Mouse (Mus musculus) frontal cortex, postnatal 14 days (tissue): ENCODE measurements around the gene Msh5.
"Not testable (repeated sequence)": the region's sequence is repeated elsewhere in the genome, so short reads cannot be mapped to it uniquely, and the experiment has no call there.

ENCODE experiments used
- DNase-seq, 2 experiments: peaks; one replicate each; pipeline ENCODE4 v3.0.0; 2022; ENCODE audit warnings: low spot score in 2 of 2

Gene Msh5

DNA sequence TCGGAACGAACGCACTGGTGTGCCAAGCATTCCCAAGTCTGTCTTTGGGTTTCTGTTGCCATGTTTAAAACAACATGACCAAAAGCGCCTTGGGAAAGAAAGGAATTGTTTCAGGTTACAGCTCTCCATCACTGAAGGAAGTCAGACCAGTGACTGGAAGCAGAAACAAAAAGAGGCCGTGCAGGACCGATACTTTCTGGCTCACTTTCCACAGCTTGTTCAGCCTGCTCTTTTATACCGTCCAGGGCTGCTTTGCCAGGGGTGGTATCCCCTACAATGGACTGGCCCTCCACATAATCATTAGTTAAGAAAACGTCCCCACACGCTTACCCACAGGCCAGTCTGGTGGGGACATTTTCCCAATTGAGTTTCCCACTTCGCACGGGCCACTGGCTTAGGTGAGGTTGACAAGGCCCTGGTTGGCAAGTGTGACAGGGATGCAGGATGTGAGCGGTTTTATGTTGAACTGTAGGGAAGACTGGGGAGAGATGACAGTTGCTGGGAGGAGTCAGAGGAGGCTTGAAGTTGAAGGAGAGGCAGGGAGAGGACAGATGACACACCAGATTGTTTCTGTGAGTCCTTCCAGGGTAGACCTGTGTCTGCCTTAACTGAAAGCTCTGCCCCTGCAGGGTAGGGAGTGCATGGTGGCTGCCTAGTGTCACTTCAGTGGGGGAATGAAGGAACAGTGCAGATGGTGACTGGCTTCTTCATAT, 44.2 kb downstream of the Msh5 start:
- no peak for DNase-seq

DNA sequence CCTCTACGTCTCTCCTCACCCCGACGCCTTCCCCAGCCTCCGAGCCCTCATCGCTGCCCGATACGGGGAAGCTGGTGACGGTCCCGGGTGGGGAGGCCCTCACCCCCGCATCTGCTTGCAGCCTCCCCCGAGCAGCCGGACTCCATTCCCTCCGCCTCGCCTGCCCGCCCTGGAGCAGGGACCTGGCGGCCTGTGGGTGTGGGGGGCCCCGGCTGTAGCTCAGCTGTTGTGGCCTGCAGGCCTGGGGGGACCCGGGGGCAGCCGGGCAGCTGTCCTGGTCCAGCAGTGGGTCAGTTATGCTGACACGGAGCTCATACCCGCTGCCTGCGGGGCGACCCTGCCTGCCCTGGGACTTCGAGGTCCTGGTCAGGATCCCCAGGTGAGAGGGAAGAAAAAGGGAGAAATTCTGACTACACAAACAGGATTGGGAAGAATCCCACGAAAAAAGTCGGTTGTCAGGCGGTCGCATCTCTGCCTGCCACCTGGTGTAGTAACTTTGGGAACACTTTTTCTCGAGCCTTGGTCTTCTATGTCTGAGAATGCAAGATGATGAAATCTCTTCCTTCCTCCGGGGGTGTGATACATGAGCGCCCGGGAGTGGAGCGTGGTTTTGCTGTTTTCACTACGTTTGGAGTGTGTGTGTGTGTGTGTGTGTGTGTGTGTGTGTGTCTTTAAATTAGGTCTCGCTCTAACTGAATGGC, 44.9 kb downstream of the Msh5 start:
- DNase-seq: no peak

DNA sequence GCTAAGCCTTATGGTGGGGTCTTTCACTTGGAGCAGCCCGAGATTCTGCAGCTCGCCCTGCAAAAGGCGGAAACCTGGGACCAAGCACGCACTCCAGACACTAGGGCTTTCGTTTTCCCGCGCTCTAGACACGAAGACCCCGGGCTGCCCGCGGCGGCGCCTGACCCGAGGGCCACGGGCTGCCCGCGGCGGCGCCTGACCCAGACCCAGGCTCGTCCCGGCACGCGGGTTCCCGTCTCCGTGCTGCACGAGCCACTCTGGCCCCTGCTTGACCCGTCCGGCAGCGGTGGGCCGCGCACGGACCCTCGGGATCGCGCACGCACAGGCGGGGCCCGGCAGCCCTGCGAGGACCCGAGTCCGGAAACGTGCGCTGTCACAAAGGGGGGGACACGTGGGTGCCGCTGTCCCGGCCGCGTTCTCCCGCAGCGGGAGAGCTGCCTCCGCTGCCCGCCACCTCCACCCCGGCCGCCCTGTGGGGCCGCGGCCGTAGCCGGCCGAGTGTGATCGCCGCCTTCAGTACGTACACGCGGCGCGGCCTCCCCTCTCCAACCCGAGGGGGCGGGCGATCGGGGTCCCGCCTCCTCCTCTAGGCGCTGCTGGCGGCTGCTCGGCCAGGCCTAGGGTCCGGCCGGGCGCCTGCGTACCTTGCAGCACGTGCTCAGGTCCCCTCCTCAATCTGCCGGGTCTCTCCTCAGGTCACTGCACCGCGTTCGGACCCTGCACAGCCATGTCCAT, 45.7 kb downstream of the Msh5 start, which contains the start of gene Vars:
Gene Vars (plus strand): TSS at position 271 of the 735 bp plus-strand sequence.
- peak; percentile 70 to 74 for DNase-seq

DNA sequence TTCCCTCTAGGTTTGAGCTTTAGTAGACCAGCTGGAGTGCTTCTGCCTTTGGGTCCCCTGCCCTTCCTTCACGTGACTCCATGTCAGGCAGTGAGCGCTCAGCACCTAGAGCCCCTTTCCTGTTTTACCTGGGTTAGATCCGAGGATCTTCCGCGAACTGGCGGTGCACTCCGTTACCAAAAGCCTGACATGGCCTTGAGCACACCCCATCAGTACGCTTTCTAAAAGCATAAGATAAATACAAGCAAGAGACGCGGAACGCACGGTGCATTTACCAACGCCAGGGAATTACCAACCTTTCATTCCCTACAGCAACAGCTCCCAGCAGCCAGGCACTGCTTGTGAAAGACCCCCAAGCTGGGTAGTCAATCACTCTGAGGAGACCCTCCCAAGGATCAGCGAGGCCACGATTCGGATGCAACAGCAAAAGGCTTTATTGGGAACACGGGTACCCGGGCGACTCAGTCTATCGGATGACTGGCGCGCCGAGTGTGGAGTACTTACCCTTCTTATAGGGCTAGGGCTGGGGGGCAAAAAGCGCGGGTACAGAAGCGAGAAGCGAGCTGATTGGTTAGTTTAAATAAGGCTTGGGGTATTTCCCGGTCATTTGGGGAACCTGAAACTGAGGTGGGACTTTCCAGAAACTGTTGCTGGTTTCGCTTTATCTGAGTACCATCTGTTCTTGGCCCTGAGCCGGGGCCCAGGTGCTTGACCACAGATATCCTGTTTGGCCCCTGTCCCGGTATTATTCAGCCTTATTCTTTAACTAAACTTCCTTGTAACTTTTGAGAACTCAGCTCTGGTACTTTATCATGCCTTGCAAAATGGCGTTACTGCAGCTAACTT, 46.5 kb downstream of the Msh5 start:
- DNase-seq: not testable (repeated sequence)

DNA sequence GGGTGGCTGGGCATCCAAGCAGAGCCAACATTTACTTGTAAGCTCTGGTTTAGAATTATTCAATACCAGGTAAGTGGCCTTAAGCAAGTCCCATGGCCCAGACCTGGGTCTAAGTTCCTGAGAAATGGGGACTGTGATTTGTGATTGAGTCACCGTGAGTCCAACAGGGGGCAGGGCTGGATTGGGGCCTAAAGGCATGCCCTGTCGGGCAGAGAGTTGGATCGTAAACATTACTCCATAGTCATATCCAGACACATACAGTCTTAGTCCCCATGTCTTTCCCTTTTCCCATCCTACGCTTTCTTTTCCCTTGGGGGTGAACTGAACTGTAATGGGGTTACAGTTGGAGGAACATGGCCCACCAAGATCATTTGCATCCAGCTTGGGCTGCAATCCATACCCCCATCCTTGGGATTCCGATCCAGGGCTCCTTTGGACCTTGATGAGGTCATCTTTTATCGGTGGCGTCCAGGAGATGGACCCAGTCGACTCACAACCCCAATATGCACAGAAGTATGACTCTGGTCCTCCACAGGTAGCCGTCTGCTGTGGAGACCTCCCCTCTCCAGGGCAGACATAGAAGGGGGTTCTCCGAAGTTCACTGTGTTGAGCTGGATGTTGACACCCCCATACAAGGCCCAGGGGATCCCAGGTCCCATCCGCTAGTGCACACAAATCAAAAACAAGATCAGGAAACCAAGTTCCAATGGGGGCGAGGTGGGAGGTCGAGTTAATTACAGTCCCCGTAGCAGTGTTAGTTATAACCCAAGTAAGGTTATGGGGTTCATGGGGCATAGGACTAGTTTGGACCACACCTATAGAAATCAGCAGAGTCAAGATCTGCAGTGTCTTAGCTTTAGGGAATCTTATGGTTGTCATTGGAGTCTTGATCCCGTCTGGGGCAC, 47.8 kb downstream of the Msh5 start:
- DNase-seq: no peak

DNA sequence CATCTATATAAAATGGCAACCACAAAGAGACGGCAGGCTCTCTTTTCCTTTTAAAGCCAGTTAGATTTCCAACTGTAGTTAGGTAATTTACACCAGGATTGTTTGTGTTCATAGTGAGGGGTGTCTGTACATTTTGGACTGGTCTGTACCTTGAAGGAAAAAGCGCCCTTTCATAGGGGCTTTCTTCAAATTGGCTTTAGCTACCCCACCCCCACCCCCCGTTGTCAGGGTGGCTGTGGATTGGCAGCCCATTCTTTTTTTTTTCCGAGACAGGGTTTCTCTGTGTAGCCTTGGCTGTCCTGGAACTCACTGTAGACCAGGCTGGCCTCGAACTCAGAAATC, 49.4 kb downstream of the Msh5 start:
- no peak for DNase-seq

DNA sequence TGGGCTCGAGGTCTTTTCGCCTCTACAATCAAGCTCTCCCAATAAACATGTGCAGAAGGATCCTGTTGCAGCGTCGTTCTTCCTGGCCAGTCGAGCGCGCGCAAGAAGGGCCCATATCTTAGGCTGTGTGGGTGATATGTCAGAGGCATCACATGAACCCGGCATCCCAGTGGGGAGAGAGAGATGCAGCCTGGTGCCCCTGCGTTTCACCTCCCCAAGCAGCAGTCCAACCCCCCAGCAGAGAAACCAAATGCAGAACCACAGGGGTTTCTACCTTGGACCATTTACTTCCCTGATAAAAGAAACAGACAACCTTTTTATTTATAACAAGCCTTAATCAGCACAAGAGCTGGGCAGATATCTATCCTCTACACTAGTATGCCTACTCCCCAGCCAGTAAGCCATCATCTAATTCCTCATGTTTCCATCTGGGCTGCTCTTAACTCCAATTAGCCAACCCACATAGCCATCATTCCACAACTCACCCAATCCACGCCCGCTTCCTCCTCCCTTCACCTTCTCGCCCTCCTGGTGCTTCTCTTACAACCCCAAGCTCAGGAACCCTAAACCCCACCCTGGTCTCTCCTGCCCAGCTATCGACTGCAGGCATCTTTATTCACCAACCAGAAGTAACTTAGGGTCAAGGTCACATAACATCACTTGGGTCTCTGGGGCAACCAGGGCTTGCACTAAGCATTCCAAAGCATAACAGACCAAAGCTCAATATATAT, 50.0 kb downstream of the Msh5 start:
- no peak for DNase-seq

DNA sequence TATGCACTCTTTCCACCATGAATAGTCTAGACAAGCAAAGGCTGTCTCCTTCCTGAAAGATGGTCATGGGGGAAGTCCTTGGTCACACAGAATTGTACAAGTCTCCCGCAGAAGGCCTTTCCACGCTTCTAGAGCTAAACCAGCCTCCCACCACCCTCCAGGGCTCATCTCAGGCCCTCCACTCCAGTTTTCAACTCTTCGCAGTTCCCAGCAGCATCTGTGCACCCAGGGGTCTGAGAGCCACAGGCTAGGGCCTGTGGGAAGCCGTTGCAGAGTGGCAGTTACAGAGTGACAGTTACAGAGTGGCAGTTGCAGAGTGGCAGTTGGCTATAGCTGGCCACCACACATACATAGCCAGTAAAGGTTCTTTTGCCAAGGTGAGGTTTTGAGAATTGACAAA, 50.6 kb downstream of the Msh5 start:
- not testable (repeated sequence) for DNase-seq

DNA sequence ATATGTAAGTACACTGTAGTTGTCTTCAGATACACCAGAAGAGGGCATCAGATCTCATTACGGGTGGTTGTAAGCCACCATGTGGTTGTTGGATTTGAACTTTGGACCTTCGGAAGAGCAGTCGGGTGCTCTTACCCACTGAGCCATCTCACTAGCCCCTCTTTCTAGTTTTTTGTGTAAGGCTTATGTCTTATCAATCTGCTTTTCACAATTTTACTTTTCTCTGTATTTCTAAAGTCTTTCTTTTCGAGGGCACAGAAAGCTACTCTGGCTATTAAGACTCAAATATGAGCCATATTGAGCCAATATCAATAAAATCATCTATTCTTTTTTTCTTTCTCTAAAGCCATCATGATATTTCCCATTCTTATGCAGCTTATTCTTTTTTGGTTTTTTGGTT, 51.4 kb downstream of the Msh5 start:
- DNase-seq: not testable (repeated sequence)

DNA sequence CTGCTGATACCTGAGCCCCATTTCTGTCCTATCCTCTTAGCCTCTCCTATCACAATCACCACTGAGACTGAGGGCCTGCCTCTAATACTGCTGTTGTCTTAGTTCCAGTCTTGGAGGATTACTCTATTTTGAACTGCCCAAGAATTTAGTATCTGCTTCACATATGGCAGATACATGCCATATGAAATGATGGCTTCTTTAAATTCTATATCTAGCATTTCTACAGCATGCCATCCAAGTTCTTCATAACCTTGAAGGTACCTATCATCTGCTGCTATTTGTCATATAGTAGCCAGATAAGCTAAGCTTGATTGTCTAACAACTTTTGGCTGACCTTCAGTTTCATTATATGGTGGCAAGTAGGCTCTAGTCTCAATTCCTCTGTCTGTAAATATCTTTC, 51.8 kb downstream of the Msh5 start:
- DNase-seq: no peak

DNA sequence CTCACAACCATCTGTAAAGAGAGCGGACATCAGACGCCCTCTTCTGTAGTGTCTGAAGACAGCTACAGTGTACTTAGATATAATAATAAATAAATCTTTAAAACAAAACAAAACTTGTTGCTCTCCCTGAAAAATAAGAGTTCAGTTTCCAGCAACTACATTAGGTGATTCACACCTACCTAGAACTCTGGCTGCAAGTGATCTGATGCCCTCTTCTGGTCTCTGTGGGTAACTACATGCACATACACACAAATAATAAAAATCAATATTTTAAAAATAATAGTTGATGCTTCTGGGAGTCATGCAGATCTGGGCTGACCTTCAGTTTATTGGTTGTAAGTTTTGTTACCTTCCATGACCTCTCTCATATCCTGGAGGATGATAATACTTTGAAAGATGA, 62.3 kb downstream of the Msh5 start:
- DNase-seq: no peak

DNA sequence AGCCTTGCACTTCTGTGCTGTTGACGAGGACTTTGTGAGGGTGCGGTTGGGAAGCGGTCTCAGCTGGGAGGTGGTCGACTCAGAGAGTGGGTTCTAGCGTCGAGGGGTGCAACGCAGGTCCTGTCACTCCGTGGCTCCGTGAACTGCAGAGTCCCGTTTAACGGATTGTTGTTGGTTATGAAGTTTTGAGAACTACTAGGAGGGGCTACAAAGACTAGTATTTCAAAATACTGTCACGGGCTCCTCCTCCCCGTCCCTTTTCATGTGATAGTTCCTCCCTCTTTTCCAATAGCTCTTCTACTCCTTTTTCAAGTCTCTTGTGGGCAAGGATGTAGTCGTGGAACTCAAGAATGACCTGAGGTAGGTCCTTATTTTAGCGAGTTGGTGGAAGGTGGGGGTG, 64.2 kb downstream of the Msh5 start:
- DNase-seq: no peak

DNA sequence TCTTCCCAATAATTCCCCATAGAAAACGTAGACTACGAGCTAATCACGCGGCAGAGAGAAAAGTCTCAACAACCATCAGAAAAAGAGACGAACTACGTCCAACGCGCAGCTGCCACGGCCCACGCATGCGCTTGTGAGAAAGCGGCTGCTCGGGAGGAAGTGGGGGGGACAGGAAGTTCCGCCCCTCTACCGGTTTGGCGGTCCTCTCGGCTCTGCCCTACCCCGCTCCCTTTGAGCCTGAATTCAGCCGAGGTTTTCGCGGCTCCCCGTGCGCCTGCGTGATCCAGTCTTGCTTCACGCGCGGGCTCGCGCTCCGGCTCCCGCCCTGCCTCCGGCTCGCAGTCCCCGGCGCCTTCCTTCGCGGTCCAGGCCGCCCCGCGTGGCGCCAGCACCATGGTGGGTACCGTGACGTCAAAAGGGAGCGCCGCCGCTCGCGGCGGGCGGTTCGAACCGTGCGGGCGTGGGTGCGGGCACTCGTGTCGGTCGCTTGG, 64.8 kb downstream of the Msh5 start, which contains the start of gene Lsm2:
Gene Lsm2 (plus strand): TSS at position 173 of the 491 bp plus-strand sequence.
- peak; percentile 85 to 88 for DNase-seq

DNA sequence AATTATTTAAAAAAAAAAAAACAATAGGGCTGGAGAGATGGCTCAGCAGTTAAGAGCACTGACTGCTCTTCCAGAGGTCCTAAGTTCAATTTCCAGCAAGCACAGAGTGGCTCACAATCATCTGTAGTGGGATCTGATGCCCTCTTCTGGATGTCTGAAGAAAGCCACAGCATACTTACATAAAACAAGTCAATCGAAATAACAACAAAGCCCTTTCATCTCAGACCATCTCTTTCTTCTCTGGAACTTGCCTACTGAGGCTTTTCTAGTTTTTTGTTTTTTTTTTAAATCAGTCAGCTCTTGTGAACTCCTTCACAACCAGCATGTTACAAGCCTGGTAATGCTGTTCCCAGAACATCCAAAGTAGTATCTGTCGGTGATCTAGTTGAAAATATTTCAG, 65.9 kb downstream of the Msh5 start:
- no peak for DNase-seq

DNA sequence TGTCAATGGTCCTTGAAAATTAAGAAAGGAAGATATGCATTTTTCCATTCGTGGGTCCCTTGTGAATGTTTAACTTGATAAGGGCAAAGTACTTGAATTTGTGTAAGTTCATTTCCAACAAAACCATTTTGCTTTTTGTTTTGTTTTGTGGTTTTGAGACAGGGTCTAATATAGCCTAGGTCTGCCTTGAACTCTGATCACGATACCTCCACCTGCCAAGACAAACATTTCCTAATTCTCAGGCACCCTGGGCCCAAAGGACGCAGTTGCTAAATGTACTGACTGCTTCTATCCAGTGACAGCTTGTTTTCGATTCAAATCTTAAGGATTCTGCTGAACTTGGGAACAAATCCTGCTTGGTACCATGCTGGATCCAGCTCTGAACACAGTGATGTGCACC, 66.9 kb downstream of the Msh5 start:
- DNase-seq: no peak
